Mouse (Mus musculus) heart, embryonic 13.5 days (tissue): ENCODE measurements around the gene Cyp2c23. TPM values are rescaled to one million over a fixed set of nuclear protein-coding genes. Genes with fewer than 3 reads are reported as not detected.

Experiments used
- ATAC-seq: fragments of 200-750 bp; cut with Nextera tagmentation; 2 replicates; pipeline ENCODE4 v1.8.0; 2017; ENCODE audit warnings: moderate TSS enrichment; ENCODE audit not compliant: insufficient number of reproducible peaks, low FRiP score, low TSS enrichment; ENCODE audit errors: extremely low read depth
- H3K27ac ChIP-seq: fragments of 300-500 bp; sonication (generic); replicated peaks from 2 replicates; pipeline ENCODE4 v1.5.1; 2015; ENCODE audit warnings: moderate library complexity, mild to moderate bottlenecking, inconsistent platforms
- H3K27me3 ChIP-seq: fragments of 300-500 bp; sonication (generic); replicated peaks from 2 replicates; pipeline ENCODE4 v1.6.1; 2015; ENCODE audit warnings: mild to moderate bottlenecking, inconsistent platforms
- H3K36me3 ChIP-seq: fragments of 300-500 bp; sonication (generic); 2 replicates; pipeline ENCODE4 v1.6.1; 2015; ENCODE audit warnings: mild to moderate bottlenecking, inconsistent platforms
- H3K4me1 ChIP-seq: fragments of 300-500 bp; sonication (generic); 2 replicates; pipeline ENCODE4 v1.6.1; 2015; ENCODE audit warnings: inconsistent platforms
- H3K4me2 ChIP-seq: fragments of 300-500 bp; sonication (generic); 2 replicates; pipeline ENCODE4 v1.6.1; 2015; ENCODE audit warnings: inconsistent platforms, mild to moderate bottlenecking, moderate library complexity
- H3K4me3 ChIP-seq: fragments of 300-500 bp; sonication (generic); 2 replicates; pipeline ENCODE4 v1.5.1; 2015; ENCODE audit warnings: moderate library complexity, mild to moderate bottlenecking, inconsistent platforms
- H3K9ac ChIP-seq: fragments of 300-500 bp; sonication (generic); 2 replicates; pipeline ENCODE4 v1.6.1; 2015; ENCODE audit warnings: inconsistent platforms, mild to moderate bottlenecking, moderate library complexity
- H3K9me3 ChIP-seq: fragments of 300-500 bp; sonication (generic); 2 replicates; pipeline ENCODE4 v1.6.1; 2016; ENCODE audit warnings: inconsistent platforms
- WGBS: fragments of 180-500 bp; shearing (Covaris S2); methylation state at CpG from one replicate; pipeline ENCODE4 v1.1.7; 2015; ENCODE audit warnings: mixed read lengths; 5-methylcytosine and 5-hydroxymethylcytosine counted together
- polyA plus RNA-seq: library from polyadenylated mRNA; unstranded; fragments of >200 nt; fragmentation: Nextera tagmentation; extraction: Ambion mirVana; gene quantifications from 2 replicates; pipeline ENCODE4 v1.2.1, GENCODE M21; 2015

The Cyp2c23 gene
- polyA plus RNA-seq, 1 experiment from 2014 or later = 0.15 TPM

DNA sequence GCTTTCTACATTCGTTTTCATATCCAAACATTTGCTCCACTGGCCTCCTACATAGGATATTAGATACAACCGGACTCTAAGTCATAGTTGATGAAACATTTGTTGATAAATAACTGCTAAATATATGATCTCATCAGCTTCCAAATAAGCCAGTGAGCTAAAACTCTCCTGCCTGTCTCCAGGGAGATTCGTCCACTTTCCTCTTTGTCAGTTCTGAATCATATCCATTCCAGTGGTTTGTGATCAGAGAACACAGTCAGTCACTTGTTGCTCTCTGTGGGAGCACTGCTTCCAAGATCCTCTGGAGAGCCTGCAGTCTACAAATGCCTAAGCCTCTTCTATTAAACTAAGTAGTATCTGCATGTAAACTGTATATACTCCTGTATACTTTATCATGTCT is 31.2 kb upstream of the Cyp2c23 start:
- ATAC-seq = no peak
- H3K4me2 ChIP-seq = no peak overlapping the region
- WGBS = 75% methylated on average over 3 of the region's 3 CpGs
- H3K36me3 ChIP-seq = peaks cover 83% of the 10 kb centered on the region
- no peaks in the 10 kb centered on the region for H3K27me3 ChIP-seq
- H3K27ac ChIP-seq = no peak overlapping the region
- no peak overlapping the region for H3K4me3 ChIP-seq
- no peaks in the 10 kb centered on the region for H3K9me3 ChIP-seq
- H3K4me1 ChIP-seq = no peaks in the 10 kb centered on the region
- no peak overlapping the region for H3K9ac ChIP-seq

DNA sequence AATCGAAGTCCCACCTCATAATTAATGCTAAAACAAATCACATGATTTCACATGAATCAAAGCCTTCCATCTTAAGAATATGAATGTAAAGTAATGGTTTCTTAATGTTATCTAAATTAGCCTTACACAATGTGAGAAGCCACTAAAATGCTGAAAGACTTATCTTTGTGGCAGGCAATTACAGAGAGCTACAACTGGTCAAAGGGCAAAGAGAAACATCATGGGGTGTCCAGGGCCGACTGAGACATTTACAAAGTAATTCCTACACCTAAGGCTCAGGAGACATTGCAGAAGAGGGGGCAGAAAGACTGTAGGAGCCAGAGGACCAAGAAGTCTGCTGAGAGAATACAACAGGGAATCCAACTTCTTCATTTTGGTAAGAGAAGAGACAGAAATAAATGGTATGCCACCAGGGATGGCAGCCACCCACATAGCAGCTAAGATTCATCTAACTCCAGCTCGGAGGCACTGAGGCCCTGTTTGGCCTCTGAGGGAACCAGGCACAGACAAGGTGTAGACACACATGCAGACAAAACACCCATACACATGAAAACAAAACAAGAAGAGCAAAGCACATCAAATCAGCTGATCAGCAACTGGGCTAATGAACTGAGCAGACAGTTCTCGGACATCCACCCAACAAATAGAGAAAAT is 26.3 kb upstream of the Cyp2c23 start:
- H3K27me3 ChIP-seq = no peaks in the 10 kb centered on the region
- no peak overlapping the region for H3K4me2 ChIP-seq
- peaks cover 65% of the 10 kb centered on the region for H3K36me3 ChIP-seq
- H3K4me1 ChIP-seq = no peaks in the 10 kb centered on the region
- 71% methylated on average over 4 of the region's 4 CpGs for WGBS
- no peak overlapping the region for H3K27ac ChIP-seq
- no peak overlapping the region for H3K9ac ChIP-seq
- H3K9me3 ChIP-seq = no peaks in the 10 kb centered on the region
- ATAC-seq = no peak
- H3K4me3 ChIP-seq = no peak overlapping the region

DNA sequence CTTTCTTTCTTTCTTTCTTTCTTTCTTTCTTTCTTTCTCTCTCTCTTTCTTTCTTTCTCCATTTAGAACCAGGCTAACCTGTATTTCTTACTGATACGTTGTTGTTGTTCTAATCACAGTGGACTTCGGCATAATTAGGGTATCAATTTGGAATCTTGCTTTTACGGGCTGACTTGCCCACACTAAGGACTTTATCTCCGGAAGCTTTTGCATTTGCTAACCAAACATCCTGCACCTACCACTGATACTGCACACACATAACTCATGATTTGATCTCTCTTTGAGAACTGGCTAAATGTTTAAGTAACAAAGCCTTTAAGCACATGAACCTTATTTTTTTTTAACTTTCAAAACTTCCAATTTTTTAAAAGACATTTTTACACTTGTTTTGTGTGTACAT is 21.4 kb upstream of the Cyp2c23 start:
- peaks cover 49% of the 10 kb centered on the region for H3K36me3 ChIP-seq
- 62% methylated on average over 4 of the region's 4 CpGs for WGBS

DNA sequence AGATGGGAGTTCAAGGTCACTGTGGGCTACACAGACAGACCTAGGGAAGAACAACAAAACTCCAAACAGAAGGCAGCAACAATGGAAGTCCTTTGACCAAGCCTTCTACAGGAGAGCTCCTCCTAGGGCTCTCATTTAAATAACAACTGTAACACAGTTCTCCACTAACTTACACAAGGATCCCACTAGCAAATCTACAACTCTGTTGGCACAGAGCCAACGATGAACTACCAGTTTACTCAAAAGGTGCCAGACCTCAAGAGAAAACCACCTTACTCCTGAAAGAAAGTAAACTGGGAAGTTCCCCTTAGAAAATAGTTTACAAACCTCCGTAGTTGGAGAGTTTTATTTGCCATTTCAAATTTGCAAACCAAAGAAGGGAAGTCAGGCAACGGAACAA is 20.3 kb upstream of the Cyp2c23 start:
- Histone ChIP-seq H3K9ac (no peak overlapping the region), H3K9me3 (no peaks in the 10 kb centered on the region), H3K27me3 (no peaks in the 10 kb centered on the region), H3K4me3 (no peak overlapping the region), H3K4me1 (no peaks in the 10 kb centered on the region), H3K36me3 (peaks cover 55% of the 10 kb centered on the region), H3K27ac (no peak overlapping the region), H3K4me2 (no peak overlapping the region)
- no peak for ATAC-seq
- WGBS = 67% methylated on average over 3 of the region's 3 CpGs

More for the DNA sequence above, 21.4 kb upstream of the Cyp2c23 start:
- no peak overlapping the region for H3K4me3 ChIP-seq
- no peak overlapping the region for H3K4me2 ChIP-seq
- no peak overlapping the region for H3K27ac ChIP-seq
- ATAC-seq = no peak
- H3K27me3 ChIP-seq = no peaks in the 10 kb centered on the region
- no peaks in the 10 kb centered on the region for H3K4me1 ChIP-seq
- no peaks in the 10 kb centered on the region for H3K9me3 ChIP-seq
- H3K9ac ChIP-seq = no peak overlapping the region

DNA sequence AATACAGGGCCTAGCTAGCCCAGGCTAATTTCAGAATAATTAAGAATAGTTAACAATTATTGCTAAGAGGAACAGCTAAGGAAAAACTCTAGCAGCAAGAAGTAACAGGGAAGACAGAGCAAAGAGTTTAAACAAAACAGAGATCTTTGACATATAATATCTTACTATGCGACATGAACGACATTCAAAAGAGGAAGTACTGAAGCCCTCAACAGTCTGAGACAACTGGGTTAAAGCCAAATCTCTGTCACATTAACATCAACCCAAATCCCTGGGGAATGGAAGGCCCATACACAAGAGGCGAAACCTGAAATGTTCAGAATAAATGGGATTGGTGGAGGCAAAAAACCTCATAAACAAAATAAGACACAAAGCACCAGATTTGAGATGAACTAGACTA is 16.8 kb upstream of the Cyp2c23 start:
- H3K9ac ChIP-seq = no peak overlapping the region
- H3K27me3 ChIP-seq = no peaks in the 10 kb centered on the region
- no peak overlapping the region for H3K4me2 ChIP-seq
- H3K4me3 ChIP-seq = no peak overlapping the region
- no peaks in the 10 kb centered on the region for H3K4me1 ChIP-seq
- H3K27ac ChIP-seq = no peak overlapping the region
- H3K9me3 ChIP-seq = no peaks in the 10 kb centered on the region
- H3K36me3 ChIP-seq = peaks cover 43% of the 10 kb centered on the region
- WGBS = 71% methylated on average over 3 of the region's 3 CpGs
- no peak for ATAC-seq

DNA sequence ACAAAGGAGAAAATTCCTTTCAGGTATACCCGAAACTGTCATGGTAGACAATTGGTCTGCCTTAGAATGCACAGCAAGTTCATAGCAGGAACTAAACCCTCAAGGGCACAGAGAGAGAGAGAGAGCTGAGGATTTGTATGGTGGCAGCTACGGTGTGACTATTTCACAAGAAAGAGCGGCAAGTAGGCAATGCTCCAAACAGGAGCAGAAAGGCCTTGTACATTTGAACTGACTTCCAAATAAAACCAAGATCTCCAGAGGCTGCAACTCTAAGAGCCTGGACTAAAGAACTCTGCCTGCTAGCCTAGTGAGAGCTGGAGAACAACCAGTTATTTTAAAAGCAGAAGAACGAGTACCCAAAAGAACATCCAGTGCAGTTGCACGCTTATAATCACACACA is 13.1 kb upstream of the Cyp2c23 start:
- no peak overlapping the region for H3K4me2 ChIP-seq
- H3K9ac ChIP-seq = no peak overlapping the region
- no peak overlapping the region for H3K27ac ChIP-seq
- no peaks in the 10 kb centered on the region for H3K9me3 ChIP-seq
- ATAC-seq = no peak
- 80% methylated on average over 5 of the region's 5 CpGs for WGBS
- H3K4me3 ChIP-seq = no peak overlapping the region
- no peaks in the 10 kb centered on the region for H3K27me3 ChIP-seq
- H3K36me3 ChIP-seq = peaks cover 66% of the 10 kb centered on the region
- no peaks in the 10 kb centered on the region for H3K4me1 ChIP-seq

DNA sequence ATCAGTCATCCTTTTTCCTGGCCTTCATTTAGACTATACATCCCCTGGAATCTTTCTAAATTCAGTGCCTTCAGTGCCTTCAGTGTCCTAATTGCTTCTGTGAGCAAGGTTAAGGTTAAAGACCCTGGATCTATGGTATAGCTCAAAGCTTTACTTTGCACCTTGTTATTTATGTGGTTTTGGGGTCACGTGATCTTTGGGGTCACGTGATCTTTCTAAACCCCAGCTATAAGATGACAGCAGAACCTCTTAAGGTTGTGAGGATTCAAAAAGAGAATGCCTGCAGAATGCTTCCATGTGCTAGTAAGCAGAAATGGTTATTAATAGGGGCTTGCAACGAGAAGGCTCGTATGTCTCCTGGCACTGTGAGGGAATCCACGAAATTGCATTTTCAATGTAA is 4.4 kb upstream of the Cyp2c23 start:
- 85% methylated on average over 5 of the region's 5 CpGs for WGBS
- Histone ChIP-seq H3K9me3 (no peaks in the 10 kb centered on the region), H3K36me3 (peaks cover 43% of the 10 kb centered on the region), H3K27ac (no peak overlapping the region), H3K9ac (no peak overlapping the region), H3K27me3 (no peaks in the 10 kb centered on the region), H3K4me3 (no peak overlapping the region), H3K4me1 (no peaks in the 10 kb centered on the region), H3K4me2 (no peak overlapping the region)
- ATAC-seq = no peak

DNA sequence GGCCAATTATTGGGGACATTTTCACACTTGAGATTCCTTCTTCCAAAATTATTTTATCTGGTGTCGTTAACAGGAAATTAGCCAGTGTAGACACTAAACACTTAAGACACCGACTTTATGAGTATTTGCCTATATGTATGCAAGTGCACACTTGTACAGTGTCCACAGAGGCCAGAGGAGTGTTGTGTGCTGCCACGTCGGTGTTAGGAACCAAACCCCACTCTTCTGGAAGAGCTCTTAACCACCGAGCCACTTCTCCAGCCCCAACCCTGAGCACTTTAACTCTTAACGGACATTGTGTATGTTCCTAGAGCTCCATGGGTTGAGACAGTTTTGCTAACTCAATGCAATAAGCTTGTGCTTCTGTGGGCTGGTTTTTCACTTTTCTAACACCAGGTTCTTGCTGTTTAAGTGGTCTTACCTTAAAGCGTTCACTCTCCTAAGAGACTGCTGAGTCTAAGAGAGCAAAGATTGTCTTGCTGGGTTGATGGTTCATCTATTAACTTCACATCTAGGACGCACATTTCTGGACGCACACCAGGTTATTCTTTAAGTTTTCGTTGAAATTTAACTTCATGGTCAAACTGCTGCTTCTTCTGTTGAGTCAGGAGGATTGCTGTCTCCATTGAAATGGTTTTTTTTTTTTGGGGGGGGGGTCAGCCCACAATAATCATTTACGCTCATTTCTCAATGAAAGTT is 3.2 kb upstream of the Cyp2c23 start:
- Histone ChIP-seq H3K4me3 (no peak overlapping the region), H3K9me3 (no peaks in the 10 kb centered on the region)

DNA sequence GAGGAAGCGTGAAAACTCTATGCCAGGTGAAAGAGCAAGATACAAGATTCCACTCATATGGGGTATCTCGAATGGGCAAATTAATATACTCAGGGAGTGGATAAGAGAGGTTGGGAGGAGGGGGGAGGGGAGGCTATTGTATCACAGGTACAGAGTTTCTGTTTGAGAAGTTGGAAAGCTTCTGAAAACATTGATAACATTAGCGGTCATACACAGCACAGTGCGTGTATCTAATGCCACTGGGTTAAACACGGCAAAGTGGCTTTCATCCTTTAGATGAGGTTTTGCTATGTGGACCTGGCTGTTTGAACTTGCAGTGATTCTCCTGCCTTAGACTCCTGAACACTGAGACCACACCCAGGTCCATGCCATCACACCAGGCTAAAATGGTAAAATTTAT is 1.0 kb upstream of the Cyp2c23 start:
- Histone ChIP-seq H3K4me1 (peaks cover 4% of the 10 kb centered on the region; the same call in 1 of the 2 replicates), H3K9ac (no peak overlapping the region), H3K36me3 (peaks cover 10% of the 10 kb centered on the region; the same call in 1 of the 2 replicates), H3K9me3 (no peaks in the 10 kb centered on the region), H3K4me2 (no peak overlapping the region), H3K4me3 (no peak overlapping the region), H3K27ac (no peak overlapping the region), H3K27me3 (no peaks in the 10 kb centered on the region)
- WGBS = 86% methylated on average over 5 of the region's 5 CpGs
- ATAC-seq = no peak

More for the DNA sequence above, 3.2 kb upstream of the Cyp2c23 start:
- H3K4me2 ChIP-seq = no peak overlapping the region
- no peak overlapping the region for H3K9ac ChIP-seq
- 81% methylated on average over 11 of the region's 11 CpGs for WGBS
- H3K4me1 ChIP-seq = no peaks in the 10 kb centered on the region
- peaks cover 31% of the 10 kb centered on the region for H3K36me3 ChIP-seq
- no peak overlapping the region for H3K27ac ChIP-seq
- no peak for ATAC-seq
- H3K27me3 ChIP-seq = no peaks in the 10 kb centered on the region

DNA sequence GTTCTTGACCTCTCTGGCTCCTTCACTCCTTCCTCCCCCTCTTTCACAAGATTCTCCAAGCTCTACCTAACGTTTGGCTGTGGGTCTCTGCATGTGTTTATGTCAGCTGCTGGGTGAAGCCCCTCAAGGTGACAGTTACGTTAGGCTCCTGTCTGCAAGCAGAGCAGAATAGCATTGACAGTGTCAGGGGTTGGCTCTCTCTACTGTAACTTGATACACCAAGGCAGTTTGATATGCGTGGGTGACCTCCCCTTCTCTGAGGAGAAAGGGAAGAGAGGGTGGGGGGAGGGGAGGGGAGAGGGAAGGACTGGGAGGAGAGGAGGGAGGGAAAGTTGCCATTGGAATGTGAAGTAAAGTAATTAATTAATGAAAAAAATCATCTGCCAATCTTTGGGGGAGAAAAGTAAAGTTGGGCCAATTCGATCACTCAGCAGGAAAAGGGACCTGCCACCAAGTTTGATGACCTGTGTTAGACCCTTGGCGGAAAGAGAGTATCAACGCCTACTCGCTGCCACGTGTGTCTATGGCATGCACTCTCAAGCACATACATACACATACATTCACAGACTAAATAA is 2.0 kb downstream of the Cyp2c23 start:
- WGBS = 53% methylated on average over 8 of the region's 8 CpGs
- H3K27ac ChIP-seq = no peak overlapping the region
- H3K4me3 ChIP-seq = no peak overlapping the region
- H3K27me3 ChIP-seq = no peaks in the 10 kb centered on the region
- H3K4me2 ChIP-seq = no peak overlapping the region
- ATAC-seq = no peak
- no peaks in the 10 kb centered on the region; the same call in 1 of the 2 replicates for H3K36me3 ChIP-seq
- no peak overlapping the region for H3K9ac ChIP-seq
- H3K9me3 ChIP-seq = no peaks in the 10 kb centered on the region
- peaks cover 4% of the 10 kb centered on the region; the same call in 1 of the 2 replicates for H3K4me1 ChIP-seq

DNA sequence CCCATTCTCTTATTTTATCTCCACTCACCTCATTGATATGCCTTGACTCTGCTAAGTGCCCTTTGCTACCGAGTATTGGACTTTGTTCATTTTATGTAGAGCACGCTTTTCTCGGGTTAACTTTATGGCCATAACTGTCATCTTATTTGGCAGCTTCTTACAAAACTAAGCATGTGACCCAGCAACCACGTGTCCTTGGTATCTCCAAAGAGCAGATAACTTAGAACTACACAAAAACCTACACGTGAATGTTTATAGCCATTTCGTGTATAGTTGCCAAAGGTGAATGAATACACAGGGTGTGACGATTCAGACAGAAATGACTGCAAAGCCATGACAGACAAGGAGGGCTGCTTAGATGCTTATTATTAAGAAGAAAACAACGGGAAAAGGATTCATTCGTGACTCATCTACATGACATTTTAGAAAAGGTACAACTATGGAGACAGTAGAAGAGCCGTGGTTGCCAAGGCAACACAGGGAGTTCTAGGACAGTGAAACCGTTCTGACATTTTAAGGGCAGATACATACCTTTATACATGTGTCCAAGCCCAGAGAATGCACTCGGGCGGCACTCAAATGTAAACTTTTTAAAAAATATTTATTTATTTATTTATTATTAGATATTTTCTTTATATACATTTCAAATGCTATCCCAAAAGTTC is 4.0 kb downstream of the Cyp2c23 start:
- H3K36me3 ChIP-seq = no peaks in the 10 kb centered on the region
- H3K27me3 ChIP-seq = no peaks in the 10 kb centered on the region
- no peak overlapping the region for H3K27ac ChIP-seq
- no peak overlapping the region for H3K4me3 ChIP-seq
- H3K9ac ChIP-seq = no peak overlapping the region
- H3K9me3 ChIP-seq = no peaks in the 10 kb centered on the region
- H3K4me2 ChIP-seq = no peak overlapping the region
- peaks cover 4% of the 10 kb centered on the region; the same call in 1 of the 2 replicates for H3K4me1 ChIP-seq
- no peak for ATAC-seq
- WGBS = 79% methylated on average over 13 of the region's 13 CpGs
